Mouse (Mus musculus) intestine, postnatal 0 days (tissue): ENCODE results near the gene Agap1. TPM values are rescaled to one million over a fixed set of nuclear protein-coding genes. Genes with fewer than 3 reads are reported as not detected.

ENCODE experiments used
- ATAC-seq: fragments of 200-750 bp; cut with Nextera tagmentation; 2 replicates; pipeline ENCODE4 v1.8.0; 2017; ENCODE audit warnings: mild to moderate bottlenecking, moderate TSS enrichment, moderate library complexity
- H3K27ac ChIP-seq: fragments of 300-500 bp; sonication (generic); 2 replicates; pipeline ENCODE4 v1.5.1; 2014; ENCODE audit warnings: mild to moderate bottlenecking, low read depth, low read length, moderate library complexity
- H3K27me3 ChIP-seq: fragments of 300-500 bp; sonication (generic); replicated peaks from 2 replicates; pipeline ENCODE4 v1.6.1; 2014; ENCODE audit warnings: low read length, mixed read lengths; ENCODE audit not compliant: control insufficient read depth, insufficient read depth
- H3K36me3 ChIP-seq: fragments of 300-500 bp; sonication (generic); 2 replicates; pipeline ENCODE4 v1.6.1; 2014; ENCODE audit warnings: mild to moderate bottlenecking, moderate library complexity; ENCODE audit not compliant: control insufficient read depth, insufficient read depth
- H3K4me1 ChIP-seq: fragments of 300-500 bp; sonication (generic); replicated peaks from 2 replicates; pipeline ENCODE4 v1.6.1; 2014; ENCODE audit warnings: antibody characterized with exemption, low read length, mixed read lengths; ENCODE audit not compliant: control insufficient read depth, insufficient read depth
- H3K4me2 ChIP-seq: fragments of 300-500 bp; sonication (generic); replicated peaks from 2 replicates; pipeline ENCODE4 v1.6.1; 2014; ENCODE audit warnings: low read depth, mild to moderate bottlenecking, moderate library complexity
- H3K4me3 ChIP-seq: fragments of 300-500 bp; sonication (generic); 2 replicates; pipeline ENCODE4 v1.5.1; 2014; ENCODE audit warnings: low read depth, low read length
- H3K9ac ChIP-seq: fragments of 300-500 bp; sonication (generic); 2 replicates; pipeline ENCODE4 v1.6.1; 2014; ENCODE audit warnings: mild to moderate bottlenecking, low read depth, low read length
- H3K9me3 ChIP-seq: fragments of 300-500 bp; sonication (generic); 2 replicates; pipeline ENCODE4 v1.6.1; 2016; ENCODE audit warnings: mixed run types; ENCODE audit not compliant: control insufficient read depth
- CTCF ChIP-seq: sonication (generic); IDR thresholded peaks from 2 replicates; pipeline ENCODE4 v1.5.1; 2016; ENCODE audit warnings: low read depth, mild to moderate bottlenecking, control low read depth, antibody characterized with exemption, moderate library complexity
- WGBS: fragments of 180-500 bp; shearing (Covaris S2); extraction: QIAGEN DNeasy Blood & Tissue Kit; methylation state at CpG from one replicate; pipeline ENCODE4 v1.1.7; 2014; 5-methylcytosine and 5-hydroxymethylcytosine counted together
- polyA plus RNA-seq: library from polyadenylated mRNA; unstranded; fragments of >200 nt; fragmentation: Nextera tagmentation; extraction: Ambion mirVana; gene quantifications from 2 replicates; pipeline ENCODE4 v1.2.1, GENCODE M21; 2015

Gene Agap1
- polyA plus RNA-seq, 1 experiment from 2014 or later = 6.1 TPM

GRCm38 (mm10) chr1:89929181-89929580, 474.6 kb downstream of the Agap1 start:
- H3K9me3 ChIP-seq = no peaks in the 10 kb centered on the region
- H3K27ac ChIP-seq = no peak overlapping the region
- peak overlapping the region; percentile 11 for H3K4me3 ChIP-seq
- H3K27me3 ChIP-seq = peaks cover 98% of the 10 kb centered on the region
- 13% methylated on average over 6 of the region's 6 CpGs for WGBS
- no peak overlapping the region for H3K9ac ChIP-seq
- no peak for ATAC-seq
- no peak for TF ChIP-seq CTCF
- H3K4me1 ChIP-seq = no peaks in the 10 kb centered on the region
- peak overlapping the region; percentile 37; the same call in 1 of the 2 replicates for H3K4me2 ChIP-seq
- H3K36me3 ChIP-seq = no peaks in the 10 kb centered on the region

GRCm38 (mm10) chr1:89929721-89930505, 475.3 kb downstream of the Agap1 start:
- no peak for ATAC-seq
- H3K9ac ChIP-seq = no peak overlapping the region
- peak overlapping the region; percentile 44 for H3K4me3 ChIP-seq
- no peaks in the 10 kb centered on the region for H3K4me1 ChIP-seq
- TF ChIP-seq CTCF = no peak
- peaks cover 98% of the 10 kb centered on the region for H3K27me3 ChIP-seq
- peak overlapping the region; percentile 68 for H3K4me2 ChIP-seq
- H3K27ac ChIP-seq = no peak overlapping the region
- no peaks in the 10 kb centered on the region for H3K9me3 ChIP-seq
- 1% methylated on average over 55 of the region's 55 CpGs for WGBS
- no peaks in the 10 kb centered on the region for H3K36me3 ChIP-seq

- no peak for ATAC-seq
- no peaks in the 10 kb centered on the region for H3K36me3 ChIP-seq
- whole genome bisulfite sequencing = under 1% methylated on average over 40 of the region's 45 CpGs
- no peak overlapping the region for H3K27ac ChIP-seq
- H3K9me3 ChIP-seq = no peaks in the 10 kb centered on the region
- peak overlapping the region; percentile 44 for H3K4me3 ChIP-seq
- peak overlapping the region; percentile 68 for H3K4me2 ChIP-seq
- no peaks in the 10 kb centered on the region for H3K4me1 ChIP-seq
- H3K9ac ChIP-seq = no peak overlapping the region
- TF ChIP-seq CTCF = no peak
- peaks cover 98% of the 10 kb centered on the region for H3K27me3 ChIP-seq
These were observed 475.9 kb downstream of the Agap1 start for GRCm38 (mm10) chr1:89930551-89930950.

GRCm38 (mm10) chr1:89931120-89931519, 476.5 kb downstream of the Agap1 start, which contains the start of gene Gbx2:
Gene Gbx2 (minus strand): TSS chr1:89931179.
- peaks cover 98% of the 10 kb centered on the region for H3K27me3 ChIP-seq
- no peaks in the 10 kb centered on the region for H3K4me1 ChIP-seq
- H3K9me3 ChIP-seq = no peaks in the 10 kb centered on the region
- H3K4me3 ChIP-seq = peak within 1 kb of the TSS; percentile 44
- H3K36me3 ChIP-seq = no peaks in the 10 kb centered on the region
- WGBS = 2% methylated on average over 33 of the region's 33 CpGs
- no peak for TF ChIP-seq CTCF
- H3K27ac ChIP-seq = no peak within 1 kb of the TSS
- ATAC-seq = peak; percentile 55
- no peak within 1 kb of the TSS for H3K9ac ChIP-seq
- H3K4me2 ChIP-seq = peak within 1 kb of the TSS; percentile 68

- Histone ChIP-seq H3K4me1 (no peaks in the 10 kb centered on the region), H3K9ac (no peak overlapping the region), H3K27ac (no peak overlapping the region), H3K9me3 (no peaks in the 10 kb centered on the region), H3K36me3 (no peaks in the 10 kb centered on the region), H3K27me3 (peaks cover 98% of the 10 kb centered on the region), H3K4me3 (peak overlapping the region; percentile 44; the same call in 1 of the 2 replicates), H3K4me2 (0 out of 2 replicates have a peak overlapping the region, but pooled peaks have one; percentile 6)
- no peak for TF ChIP-seq CTCF
- ATAC-seq = no peak
- 6% methylated on average over 19 of the region's 19 CpGs for WGBS
These were observed 477.4 kb downstream of the Agap1 start for GRCm38 (mm10) chr1:89932021-89932423.

GRCm38 (mm10) chr1:89932616-89933015, 478.0 kb downstream of the Agap1 start:
- Histone ChIP-seq H3K27ac (no peak overlapping the region), H3K4me2 (no peak overlapping the region), H3K9ac (no peak overlapping the region), H3K9me3 (no peaks in the 10 kb centered on the region), H3K4me3 (no peak overlapping the region), H3K4me1 (no peaks in the 10 kb centered on the region), H3K27me3 (peaks cover 98% of the 10 kb centered on the region), H3K36me3 (no peaks in the 10 kb centered on the region)
- no peak for TF ChIP-seq CTCF
- no peak for ATAC-seq
- 6% methylated on average over 16 of the region's 16 CpGs for WGBS
